Mouse (Mus musculus): Measurements from ENCODE around the gene Tmem101.

GRCm38 (mm10) chr11:102189461-102190436 lies 33.5 kb upstream of the Tmem101 start, which contains the start of gene G6pc3:
- TF ChIP-seq CTCF (IDR thresholded peaks at IDR 0.05) (no peak), EP300 (IDR thresholded peaks at IDR 0.05) (peak; percentile 26; the same call in 1 of the 2 replicates)

Data from lung, postnatal 0 days (tissue).